Mouse (Mus musculus) right cerebral cortex, postnatal 25 days (tissue): ENCODE data around the gene Pygo2.
A peak's percentile ranks its signal among the peaks of the same experiment; 100 is the strongest.

ENCODE experiments used
- DNase-seq: peaks from one replicate; pipeline ENCODE4 v3.0.0; 2022

Gene Pygo2

DNA sequence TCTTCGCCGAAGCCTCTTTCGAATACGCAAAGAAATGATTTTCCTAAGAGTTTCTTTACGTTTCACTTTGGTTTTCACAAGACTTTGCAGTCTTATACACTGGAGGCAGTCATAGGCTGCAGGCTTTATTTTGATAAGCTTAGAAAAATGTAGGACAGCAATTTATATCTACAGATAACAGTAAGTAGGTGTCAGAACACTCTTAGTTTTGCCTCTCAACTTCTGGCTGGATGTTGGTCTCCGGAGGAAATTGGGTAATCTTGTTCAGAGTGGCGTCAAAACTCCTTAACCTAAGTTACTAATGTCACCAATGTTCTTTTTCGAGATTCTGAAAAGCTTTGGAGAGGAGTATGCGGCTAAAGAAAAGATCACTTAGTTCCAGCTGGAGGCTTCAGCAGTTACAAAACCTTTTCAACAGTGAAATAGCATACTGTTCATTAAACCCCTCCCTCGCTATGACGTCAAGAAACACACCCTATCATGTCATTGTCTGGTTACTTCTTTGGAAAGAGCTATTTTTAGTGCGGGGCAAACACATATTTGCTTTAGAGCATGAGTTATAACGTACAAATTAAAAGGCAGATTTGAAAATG is 28.5 kb downstream of the Pygo2 start:
- DNase-seq, result no peak

DNA sequence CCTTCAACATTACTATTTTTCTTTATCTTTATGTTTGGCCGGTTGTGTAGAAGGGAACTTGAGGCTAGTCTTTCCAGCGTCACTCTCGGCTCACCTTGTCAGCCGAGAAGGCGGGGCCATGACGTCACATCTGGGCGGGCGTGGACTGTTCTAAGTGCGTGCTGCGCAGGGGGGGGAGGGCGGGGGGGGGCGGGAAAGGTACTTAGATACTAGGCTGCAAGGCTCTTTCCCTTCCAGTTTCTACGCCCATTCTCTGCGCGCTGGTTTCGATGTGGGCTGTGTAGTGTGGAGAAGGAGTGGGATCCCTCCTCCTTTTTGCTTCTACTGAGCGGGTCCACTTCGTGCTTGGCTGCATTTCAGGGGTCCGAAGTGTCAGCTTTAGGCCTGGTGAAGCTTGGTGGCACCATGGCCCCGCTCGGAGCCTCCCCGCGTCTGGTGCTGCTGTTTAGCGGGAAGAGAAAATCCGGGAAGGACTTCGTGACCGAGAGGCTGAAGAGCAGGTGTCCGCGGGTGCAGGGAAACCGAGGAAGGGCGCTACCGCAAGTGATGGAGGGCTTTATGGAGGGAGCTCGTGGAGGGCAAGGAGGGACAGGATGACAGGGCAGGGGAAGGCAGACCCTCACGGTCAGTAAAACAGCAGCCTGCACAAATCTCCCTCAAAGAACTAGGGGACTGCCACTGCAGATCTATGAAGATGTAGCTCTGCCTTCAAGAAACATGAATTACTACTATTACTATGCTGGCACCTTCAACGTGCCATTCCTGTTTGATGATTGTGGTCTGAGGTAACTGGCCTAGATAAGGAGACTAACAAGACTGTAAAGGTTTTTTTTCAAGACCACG is 29.2 kb downstream of the Pygo2 start:
- peak; percentile 89 for DNase-seq

DNA sequence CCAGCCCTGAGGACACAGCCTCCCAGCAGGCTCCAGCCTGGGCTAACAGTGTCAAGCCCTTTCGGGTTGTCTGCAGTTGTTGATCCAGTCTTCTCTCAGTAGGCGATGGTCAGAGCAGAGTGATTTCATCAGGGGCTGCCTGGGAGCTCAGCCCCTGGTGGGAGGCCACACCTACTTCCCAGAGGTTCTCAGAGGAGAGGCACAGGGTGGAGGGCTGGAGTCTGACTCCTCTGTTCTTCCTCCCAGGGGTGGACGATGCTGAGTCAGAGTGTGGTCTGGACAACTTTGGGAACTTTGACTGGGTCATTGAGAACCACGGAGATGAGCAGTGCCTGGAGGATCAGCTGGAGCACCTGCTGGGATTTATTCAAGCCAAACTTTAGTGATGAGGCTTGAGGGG is 38.3 kb downstream of the Pygo2 start:
- no peak for DNase-seq

DNA sequence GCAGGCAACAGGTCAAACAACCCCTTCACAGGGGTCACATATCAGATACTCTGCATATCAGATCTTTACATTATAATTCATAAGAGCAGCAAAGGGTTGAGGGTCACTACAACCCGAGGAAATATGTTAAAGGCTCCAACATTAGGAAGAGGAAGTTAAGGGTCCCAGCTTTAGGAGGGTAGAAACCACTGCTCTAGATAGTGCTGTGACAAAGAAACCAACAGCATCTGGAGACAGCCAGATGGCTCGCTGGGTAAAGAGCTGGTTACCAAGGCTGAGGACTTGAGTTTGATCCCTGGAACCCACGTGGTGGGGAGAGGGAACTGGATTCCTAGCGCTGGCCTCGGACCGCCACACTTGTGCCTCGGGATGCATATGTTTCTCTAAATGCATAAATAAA is 42.3 kb downstream of the Pygo2 start:
- DNase-seq, result no peak

DNA sequence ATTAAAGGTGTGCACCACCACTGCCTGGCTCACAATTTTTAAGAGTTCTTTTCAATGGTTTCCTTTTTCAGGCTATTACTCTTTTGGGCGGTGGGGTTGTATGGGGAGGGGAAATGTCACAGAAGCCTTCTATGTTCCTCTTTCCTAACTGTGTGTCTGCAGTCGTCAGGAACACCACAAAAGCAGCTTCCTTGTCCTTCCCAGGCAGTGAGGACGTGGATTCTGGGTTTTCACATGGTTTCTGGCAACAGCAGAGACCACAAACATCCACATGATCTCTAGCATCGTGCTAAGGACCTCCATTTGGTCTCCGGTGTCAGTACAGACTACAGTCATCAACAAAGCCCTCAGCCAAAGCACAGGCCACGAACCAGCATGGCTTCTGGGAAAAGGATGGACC is 43.8 kb downstream of the Pygo2 start:
- no peak for DNase-seq

DNA sequence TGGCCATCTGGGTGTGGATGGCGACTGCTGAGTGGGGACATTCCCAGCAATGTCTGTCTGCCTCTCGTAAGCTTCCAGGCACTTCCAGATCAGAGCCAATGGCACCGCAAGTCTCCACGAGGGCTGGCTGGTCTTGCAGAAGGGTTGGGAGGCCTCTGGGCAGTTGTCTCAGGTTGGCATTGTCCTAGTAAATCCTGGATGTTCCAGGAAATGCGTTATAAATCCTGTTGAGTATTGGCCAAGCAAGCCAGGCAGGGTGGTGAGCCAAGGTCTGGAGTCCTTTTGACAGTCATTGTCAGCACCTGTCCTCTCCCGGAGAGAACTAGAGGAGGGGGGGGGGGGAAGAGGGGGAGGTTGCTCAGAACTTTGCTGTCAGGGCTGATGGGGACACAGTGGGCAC is 49.0 kb downstream of the Pygo2 start:
- DNase-seq, result no peak

DNA sequence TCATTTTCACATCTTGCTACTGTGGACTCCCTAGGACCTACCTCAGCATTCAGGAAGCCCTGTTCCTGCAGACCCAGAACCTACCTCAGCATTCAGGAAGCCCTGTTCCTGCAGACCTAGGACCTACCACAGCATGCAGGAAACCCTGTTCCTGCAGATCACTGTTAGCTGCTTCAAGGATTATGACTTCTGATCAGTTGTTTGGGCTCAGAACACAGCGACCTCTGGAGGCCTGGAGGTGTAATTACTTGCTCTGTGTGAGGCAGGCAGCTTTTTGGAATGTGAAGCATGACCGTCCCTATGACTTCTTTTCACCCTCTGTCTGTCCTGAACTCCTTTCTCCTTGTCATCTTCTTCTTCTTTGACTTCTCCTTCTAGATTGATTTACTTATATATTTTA is 51.5 kb downstream of the Pygo2 start:
- DNase-seq, result no peak

DNA sequence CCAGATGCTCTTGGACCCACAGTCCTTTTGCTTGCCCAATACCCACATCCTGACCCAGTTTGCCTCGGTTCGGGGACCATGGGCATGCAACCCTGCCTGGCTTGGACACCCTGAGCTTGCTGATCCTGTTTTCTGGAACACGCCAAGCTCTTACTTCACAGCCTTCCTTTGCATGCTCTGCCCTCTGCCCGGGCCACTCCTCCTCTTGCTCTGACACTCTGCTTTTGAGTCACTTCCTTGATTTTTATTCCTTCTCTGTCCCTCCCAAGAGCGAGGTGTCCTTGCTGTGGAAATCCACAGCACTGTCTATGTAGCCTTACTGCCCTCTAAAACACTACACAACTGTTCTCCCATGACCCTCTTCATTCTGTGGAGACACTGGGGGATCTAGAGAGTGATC is 52.2 kb downstream of the Pygo2 start:
- DNase-seq, result no peak
